Mouse (Mus musculus) inflammation-experienced regulatory T-cells, adult 6 months (primary cell): ENCODE data around the gene Gm2035. TPM values are rescaled to one million over a fixed set of nuclear protein-coding genes. Genes with fewer than 3 reads are reported as not detected.
"Not testable (repeated sequence)": the region's sequence is repeated elsewhere in the genome, so short reads cannot be mapped to it uniquely, and the experiment has no call there.

ENCODE experiments used
- ATAC-seq: one replicate; pipeline ENCODE4 v1.8.0; 2017
- polyA plus RNA-seq, 3 experiments: library from polyadenylated mRNA; unstranded; fragments of 100-300 nt; shearing (Covaris generic); gene quantifications; one replicate each; pipeline ENCODE4 v1.2.1; 2017

The Gm2035 gene
- not detected for polyA plus RNA-seq

DNA sequence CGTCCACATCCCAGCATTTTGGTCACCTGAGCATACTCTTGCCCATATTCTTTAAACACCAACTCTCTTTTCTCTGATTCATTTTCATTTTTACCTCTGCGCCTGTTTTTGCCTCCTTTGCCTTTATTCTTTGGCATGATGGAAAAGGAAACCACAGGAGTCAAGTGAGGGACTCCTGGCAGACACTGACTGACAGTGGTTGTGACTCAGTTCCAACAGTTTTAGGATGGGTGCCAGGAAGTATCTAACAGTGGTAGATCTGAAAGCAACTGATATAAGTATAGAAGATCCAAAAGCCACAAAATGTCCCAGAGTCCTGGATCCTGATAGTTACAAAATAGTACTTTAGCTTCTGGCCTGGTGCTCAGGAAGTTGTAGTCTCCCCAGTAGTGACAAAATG is at the start of gene Gm2035:
TSS of gene Gm2035 (minus strand) at position 137 of the 400 bp plus-strand sequence.
- not testable (repeated sequence) for ATAC-seq

DNA sequence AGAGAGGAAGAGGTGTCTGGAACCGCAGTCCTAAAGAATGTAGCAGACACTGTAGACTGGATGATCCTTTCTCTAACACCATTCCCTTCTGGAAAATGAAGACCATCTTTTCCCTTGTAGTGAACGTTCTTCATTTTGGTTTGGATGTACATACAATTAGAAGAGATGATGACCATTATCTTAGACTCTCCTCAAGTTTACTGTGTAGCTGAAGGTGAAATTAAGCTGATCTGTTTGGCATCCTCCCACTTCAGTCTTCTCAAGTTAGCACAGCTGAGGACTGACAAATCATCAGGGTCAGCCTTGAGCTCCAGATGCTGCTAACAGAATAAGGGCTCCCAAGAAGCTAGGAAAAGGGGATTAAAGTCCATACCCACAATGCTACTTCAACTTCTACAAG is 34.1 kb upstream of the Gm2035 start, which contains the start of gene Gm2042:
TSS of gene Gm2042 (plus strand) at position 301 of the 400 bp plus-strand sequence.
- not testable (repeated sequence) for ATAC-seq

DNA sequence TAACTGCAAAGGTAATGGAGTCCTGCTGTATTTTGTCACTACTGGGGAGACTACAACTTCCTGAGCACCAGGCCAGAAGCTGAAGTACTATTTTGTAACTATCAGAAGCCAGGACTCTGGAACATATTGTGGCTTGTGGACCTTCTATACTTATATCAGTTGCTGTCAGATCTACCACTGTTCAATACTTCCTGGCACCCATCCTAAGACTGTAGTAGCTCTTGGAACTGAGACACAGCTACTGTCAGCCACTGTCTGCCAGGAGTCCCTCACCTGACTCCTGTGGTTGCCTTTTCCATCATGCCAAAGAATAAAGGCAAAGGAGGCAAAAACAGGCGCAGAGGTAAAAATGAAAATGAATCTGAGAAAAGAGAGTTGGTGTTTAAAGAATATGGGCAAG is 24.6 kb downstream of the Gm2035 start, which contains the start of gene Gm2022:
TSS of gene Gm2022 (plus strand) at position 301 of the 400 bp plus-strand sequence.
- ATAC-seq, result not testable (repeated sequence)

DNA sequence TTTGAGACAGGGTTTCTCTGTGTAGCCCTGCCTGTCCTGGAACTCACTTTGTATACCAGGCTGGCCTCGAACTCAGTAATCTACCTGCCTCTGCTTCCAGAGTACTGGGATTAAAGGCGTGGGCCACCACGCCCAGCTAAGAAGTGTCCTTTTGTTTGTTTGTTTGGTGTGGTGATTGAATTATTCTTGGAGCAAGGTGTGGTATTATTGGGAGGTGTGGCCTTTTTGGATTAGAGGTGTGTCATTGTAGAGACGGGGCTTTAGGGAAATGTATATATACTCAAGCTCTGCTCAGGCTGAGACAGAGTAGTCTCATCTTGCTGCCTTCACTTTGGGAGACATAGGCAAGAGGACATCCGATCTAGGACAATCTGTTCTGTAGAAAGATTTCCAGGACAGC is 45.9 kb downstream of the Gm2035 start, which contains the start of gene Gm2016:
TSS of gene Gm2016 (plus strand) at position 301 of the 400 bp plus-strand sequence.
- ATAC-seq, result not testable (repeated sequence)

Other genes starting within 250 kb of the Gm2035 start
- not detected for gene Gm21319, start 144.1 kb downstream of the Gm2035 start, polyA plus RNA-seq
- gene Gm21936, start 124.3 kb downstream of the Gm2035 start, polyA plus RNA-seq, result not detected
- gene BB287469, start 103.3 kb downstream of the Gm2035 start, polyA plus RNA-seq, result not detected
- not detected for gene Gm2001, start 77.5 kb downstream of the Gm2035 start, polyA plus RNA-seq
- gene Gm2016, start 45.8 kb downstream of the Gm2035 start, polyA plus RNA-seq, result not detected
- not detected for gene Gm2022, start 24.5 kb downstream of the Gm2035 start, polyA plus RNA-seq
- not detected for gene Gm2042, start 34.2 kb upstream of the Gm2035 start, polyA plus RNA-seq
- not detected for gene Gm2075, start 92.0 kb upstream of the Gm2035 start, polyA plus RNA-seq
- gene Gm6803, start 98.9 kb upstream of the Gm2035 start, polyA plus RNA-seq, result not detected
- gene Gm2056, start 107.1 kb upstream of the Gm2035 start, polyA plus RNA-seq, result not detected
- gene Gm16368, start 163.8 kb upstream of the Gm2035 start, polyA plus RNA-seq, result not detected